Mouse (Mus musculus): ENCODE data around the gene Dtymk. TPM values are rescaled to one million over a fixed set of nuclear protein-coding genes. Genes with fewer than 3 reads are reported as not detected.
"Not testable (repeated sequence)": the region's sequence is repeated elsewhere in the genome, so short reads cannot be mapped to it uniquely, and the experiment has no call there.

Dtymk gene
- polyA plus RNA-seq, 1 experiment: 96.5 TPM

- no peak for DNase-seq
- WGBS: 94% methylated on average over 9 of the region's 9 CpGs
- no peaks in the 10 kb centered on the region for H3K27me3 ChIP-seq (ENCODE audit: control insufficient read depth, insufficient read depth, low read length)
- no peaks in the 10 kb centered on the region for H3K4me1 ChIP-seq (ENCODE audit: control insufficient read depth, insufficient read depth, low read length)
- TF ChIP-seq CTCF (IDR thresholded peaks at IDR 0.05; ENCODE audit: borderline replicate concordance, insufficient read depth, low read depth, low read length) (no peak), POLR2A (IDR thresholded peaks at IDR 0.05; ENCODE audit: borderline replicate concordance, insufficient read depth, low read length) (no peak)
- H3K27ac ChIP-seq (ENCODE audit: insufficient read depth, low read length): no peak overlapping the region
- no peak overlapping the region for H3K4me3 ChIP-seq (replicated peaks; ENCODE audit: insufficient read depth, low read depth, low read length)
Measured at GRCm38 (mm10) chr1:93764871-93765591, 36.7 kb downstream of the Dtymk start.

- H3K4me3 ChIP-seq (replicated peaks; ENCODE audit: insufficient read depth, low read depth, low read length); H3K27me3 ChIP-seq (ENCODE audit: control insufficient read depth, insufficient read depth, low read length); H3K27ac ChIP-seq (ENCODE audit: insufficient read depth, low read length); H3K4me1 ChIP-seq (ENCODE audit: control insufficient read depth, insufficient read depth, low read length); DNase-seq: not testable (repeated sequence)
- 91% methylated on average over 3 of the region's 3 CpGs for WGBS
Measured at GRCm38 (mm10) chr1:93763531-93763930, 38.2 kb downstream of the Dtymk start.

GRCm38 (mm10) chr1:93760076-93760475 is 41.7 kb downstream of the Dtymk start:
- H3K4me3 ChIP-seq (replicated peaks; ENCODE audit: insufficient read depth, low read depth, low read length): no peak overlapping the region
- DNase-seq: no peak
- WGBS: 96% methylated on average over 1 of the region's 1 CpGs
- TF ChIP-seq CTCF (IDR thresholded peaks at IDR 0.05; ENCODE audit: borderline replicate concordance, insufficient read depth, low read depth, low read length) (no peak), POLR2A (IDR thresholded peaks at IDR 0.05; ENCODE audit: borderline replicate concordance, insufficient read depth, low read length) (no peak)
- H3K27ac ChIP-seq (ENCODE audit: insufficient read depth, low read length): no peak overlapping the region
- H3K27me3 ChIP-seq (ENCODE audit: control insufficient read depth, insufficient read depth, low read length): no peaks in the 10 kb centered on the region
- H3K4me1 ChIP-seq (ENCODE audit: control insufficient read depth, insufficient read depth, low read length): no peaks in the 10 kb centered on the region

- no peak for DNase-seq
- Histone ChIP-seq H3K4me1 (ENCODE audit: control insufficient read depth, insufficient read depth, low read length) (no peaks in the 10 kb centered on the region; the same call in 1 of the 2 replicates), H3K27me3 (ENCODE audit: control insufficient read depth, insufficient read depth, low read length) (no peaks in the 10 kb centered on the region), H3K27ac (ENCODE audit: insufficient read depth, low read length) (no peak overlapping the region), H3K4me3 (replicated peaks; ENCODE audit: insufficient read depth, low read depth, low read length) (no peak overlapping the region)
- TF ChIP-seq CTCF (IDR thresholded peaks at IDR 0.05; ENCODE audit: borderline replicate concordance, insufficient read depth, low read depth, low read length): no peak
- TF ChIP-seq POLR2A (IDR thresholded peaks at IDR 0.05; ENCODE audit: borderline replicate concordance, insufficient read depth, low read length): no peak
Measured at GRCm38 (mm10) chr1:93756154-93756553, 45.6 kb downstream of the Dtymk start.

- H3K4me3 ChIP-seq (replicated peaks; ENCODE audit: insufficient read depth, low read depth, low read length): peak overlapping the region; percentile 74
- no peaks in the 10 kb centered on the region for H3K27me3 ChIP-seq (ENCODE audit: control insufficient read depth, insufficient read depth, low read length)
- no peak overlapping the region for H3K27ac ChIP-seq (ENCODE audit: insufficient read depth, low read length)
- TF ChIP-seq CTCF (IDR thresholded peaks at IDR 0.05; ENCODE audit: borderline replicate concordance, insufficient read depth, low read depth, low read length): no peak
- TF ChIP-seq POLR2A (IDR thresholded peaks at IDR 0.05; ENCODE audit: borderline replicate concordance, insufficient read depth, low read length): no peak
- DNase-seq: no peak
- no peaks in the 10 kb centered on the region; the same call in 1 of the 2 replicates for H3K4me1 ChIP-seq (ENCODE audit: control insufficient read depth, insufficient read depth, low read length)
- WGBS: 14% methylated on average over 7 of the region's 7 CpGs
Measured at GRCm38 (mm10) chr1:93755618-93756017, 46.1 kb downstream of the Dtymk start.

GRCm38 (mm10) chr1:93755291-93755610 is 46.5 kb downstream of the Dtymk start:
- H3K27me3 ChIP-seq (ENCODE audit: control insufficient read depth, insufficient read depth, low read length): no peaks in the 10 kb centered on the region
- no peak for DNase-seq
- H3K27ac ChIP-seq (ENCODE audit: insufficient read depth, low read length): peak overlapping the region; percentile 54
- WGBS: under 1% methylated on average over 13 of the region's 13 CpGs
- H3K4me3 ChIP-seq (replicated peaks; ENCODE audit: insufficient read depth, low read depth, low read length): peak overlapping the region; percentile 74
- no peaks in the 10 kb centered on the region; the same call in 1 of the 2 replicates for H3K4me1 ChIP-seq (ENCODE audit: control insufficient read depth, insufficient read depth, low read length)
- TF ChIP-seq CTCF (IDR thresholded peaks at IDR 0.05; ENCODE audit: borderline replicate concordance, insufficient read depth, low read depth, low read length) (no peak), POLR2A (IDR thresholded peaks at IDR 0.05; ENCODE audit: borderline replicate concordance, insufficient read depth, low read length) (no peak)

GRCm38 (mm10) chr1:93754573-93755290 is 47.0 kb downstream of the Dtymk start, which contains the start of gene Thap4:
Thap4 (minus strand) TSS chr1:93754864.
- WGBS: under 1% methylated on average over 120 of the region's 121 CpGs
- Histone ChIP-seq H3K4me3 (replicated peaks; ENCODE audit: insufficient read depth, low read depth, low read length) (peak within 1 kb of the TSS; percentile 79), H3K4me1 (ENCODE audit: control insufficient read depth, insufficient read depth, low read length) (no peaks in the 10 kb centered on the region; the same call in 1 of the 2 replicates), H3K27me3 (ENCODE audit: control insufficient read depth, insufficient read depth, low read length) (no peaks in the 10 kb centered on the region), H3K27ac (ENCODE audit: insufficient read depth, low read length) (peak within 1 kb of the TSS; percentile 54)
- TF ChIP-seq CTCF (IDR thresholded peaks at IDR 0.05; ENCODE audit: borderline replicate concordance, insufficient read depth, low read depth, low read length) (no peak), POLR2A (IDR thresholded peaks at IDR 0.05; ENCODE audit: borderline replicate concordance, insufficient read depth, low read length) (peak; percentile 71)
- peak; percentile 92 to 95 for DNase-seq
